In genomic region chr1:176274667-176275610, GRCm38 (mm10) we compare ENCODE assay signal across 8 mouse cellular contexts. TPM values are rescaled to one million over a fixed set of nuclear protein-coding genes. Genes with fewer than 3 reads are reported as not detected.
DNase-seq lines count a peak whose midpoint lies in the region; ATAC-seq and TF ChIP-seq lines count a peak whose summit lies in the region.

Gene Pld5, minus strand, starts transcription at chr1:176275312.

- no peaks in the 10 kb centered on the region for H3K36me3 ChIP-seq in ES-E14 (ENCODE audit: control insufficient read depth, insufficient read depth, low read length, poor library complexity, severe bottlenecking)
- no peaks in the 10 kb centered on the region for H3K36me3 ChIP-seq in heart, embryonic 16.5 days (ENCODE audit: control insufficient read depth, insufficient read depth)
- H3K36me3 ChIP-seq in limb, embryonic 12.5 days, result no peaks in the 10 kb centered on the region

- peak within 1 kb of the TSS; percentile 99 for H3K4me2 ChIP-seq in heart, embryonic 16.5 days (ENCODE audit: low read depth, low read length)
- H3K4me2 ChIP-seq in limb, embryonic 12.5 days, result peak within 1 kb of the TSS; percentile 95

- no peak within 1 kb of the TSS for H3K27ac ChIP-seq in ES-E14 (ENCODE audit: insufficient read depth, low read depth, low read length, poor library complexity, severe bottlenecking)
- no peak within 1 kb of the TSS for H3K27ac ChIP-seq in heart, embryonic 16.5 days (ENCODE audit: low read length)
- no peak within 1 kb of the TSS for H3K27ac ChIP-seq in limb, embryonic 12.5 days

- in situ Hi-C loops in ES-E14 (cut with MboI; ENCODE audit: low sequenced_read_pairs in 2 of 2, unreplicated experiment in 2 of 2), result no loop called here

- no peaks in the 10 kb centered on the region for H3K4me1 ChIP-seq in ES-E14 (ENCODE audit: control insufficient read depth in 2 of 2, insufficient read depth in 2 of 2, low read length in 2 of 2, poor library complexity in 1 of 2)
- peaks cover 2% of the 10 kb centered on the region for H3K4me1 ChIP-seq in heart, embryonic 16.5 days (ENCODE audit: control insufficient read depth, insufficient read depth, low read length)
- peaks cover 5% of the 10 kb centered on the region; the same call in 1 of the 2 replicates for H3K4me1 ChIP-seq in limb, embryonic 12.5 days (replicated peaks)

- H3K4me3 ChIP-seq in ES-E14 (ENCODE audit: insufficient read depth in 1 of 2, low read depth in 1 of 2, low read length in 2 of 2, poor library complexity in 1 of 2, severe bottlenecking in 1 of 2), result peak within 1 kb of the TSS; percentile 55 to 72
- peak within 1 kb of the TSS; percentile 59 for H3K4me3 ChIP-seq in heart, embryonic 16.5 days (ENCODE audit: low read length)
- H3K4me3 ChIP-seq in limb, embryonic 12.5 days (replicated peaks), result peak within 1 kb of the TSS; percentile 60

- under 1% methylated on average over 78 of the region's 86 CpGs for WGBS in heart, embryonic 16.5 days
- WGBS in limb, embryonic 12.5 days, result 1% methylated on average over 83 of the region's 86 CpGs

- no peaks in the 10 kb centered on the region for H3K9me3 ChIP-seq in ES-E14 (ENCODE audit: control insufficient read depth, insufficient read depth, low read depth, low read length)
- no peaks in the 10 kb centered on the region for H3K9me3 ChIP-seq in heart, embryonic 16.5 days (replicated peaks; ENCODE audit: control insufficient read depth, low read length)
- H3K9me3 ChIP-seq in limb, embryonic 12.5 days, result no peaks in the 10 kb centered on the region

- peak; percentile 78 for DNase-seq in heart, adult 11 months
- DNase-seq in heart, adult 18-20 months, result no peak
- peak; percentile 33 for DNase-seq in ES-E14 (ENCODE audit: low read depth, low spot score)
- DNase-seq in embryo, embryonic 9.5 days (ENCODE audit: extremely low spot score), result peak; percentile 73
- DNase-seq in neural tube, embryonic 10.5 days (ENCODE audit: extremely low spot score, low spot score), result peak; percentile 73

- ATAC-seq in heart, embryonic 16.5 days (replicated peaks; ENCODE audit: extremely low read depth, insufficient read depth, low FRiP score), result peak; percentile 67
- peak; percentile 95 for ATAC-seq in limb, embryonic 12.5 days (ENCODE audit: insufficient number of reproducible peaks, insufficient read depth, low FRiP score, low TSS enrichment, low read depth)
- no peak for ATAC-seq in erythroblast, adult 5-6 weeks (replicated peaks; ENCODE audit: low FRiP score, poor library complexity, severe bottlenecking)

- peak within 1 kb of the TSS; percentile 3 for H3K9ac ChIP-seq in ES-E14 (ENCODE audit: insufficient read depth, low read depth, low read length, poor library complexity, severe bottlenecking)
- peak within 1 kb of the TSS; percentile 61 for H3K9ac ChIP-seq in heart, embryonic 16.5 days (ENCODE audit: low read length)
- peak within 1 kb of the TSS; percentile 65 for H3K9ac ChIP-seq in limb, embryonic 12.5 days (replicated peaks)

- peaks cover 27% of the 10 kb centered on the region for H3K27me3 ChIP-seq in heart, embryonic 16.5 days (ENCODE audit: control insufficient read depth, insufficient read depth, low read length)
- H3K27me3 ChIP-seq in limb, embryonic 12.5 days, result peaks cover 42% of the 10 kb centered on the region

TF ChIP-seq in ES-E14, 5 proteins besides CTCF, POLR2A, EP300 and RAD21:
- TF ChIP-seq HCFC1 (IDR thresholded peaks at IDR 0.05; ENCODE audit: borderline replicate concordance, insufficient read depth, low read length) (no peak), CHD2 (IDR thresholded peaks at IDR 0.05; ENCODE audit: low read depth, low read length) (no peak), MAFK (IDR thresholded peaks at IDR 0.05; ENCODE audit: insufficient read depth, low read depth, low read length) (no peak), ZNF384 (IDR thresholded peaks at IDR 0.05; ENCODE audit: low read depth, low read length) (no peak), ZC3H11A (IDR thresholded peaks at IDR 0.05; ENCODE audit: borderline replicate concordance, low read depth, low read length) (no peak)

RNA-seq across cellular contexts. Expression of gene Pld5, which starts in this region (rescaled TPM):
- under 1 TPM; 0.15 to 0.44 TPM for total RNA-seq in heart, adult 18-20 months (2021)
- 0.11 TPM in 1 of 2 replicates, not detected in the other for total RNA-seq in ES-E14 (2012; rRNA removed)
- 0.54 and 0.59 TPM in 2 replicates for polyA plus RNA-seq in heart, embryonic 16.5 days (2015; fragmentation: Nextera tagmentation; extraction: Ambion mirVana)
- polyA plus RNA-seq in limb, embryonic 12.5 days (2016; fragmentation: Nextera tagmentation; extraction: Ambion mirVana), result 0.32 and 0.48 TPM in 2 replicates
- total RNA-seq in erythroblast, adult 5-6 weeks (2015; ENCODE audit: low replicate concordance), result not detected in 2 replicates
- total RNA-seq in erythroblast, adult 5-6 weeks (2017; ENCODE audit: low replicate concordance), result not detected in 2 replicates

Comparison
In these comparisons a context has a peak if more than half of its experiments do, and no peak if none do; other contexts are left out.
1. DNase-seq: peak in heart, adult 11 months (single experiment), embryo, embryonic 9.5 days (single experiment) and neural tube, embryonic 10.5 days (single experiment); none in heart, adult 18-20 months (0 of 2).
2. Peak in DNase-seq, H3K4me3 ChIP-seq and H3K9ac ChIP-seq in ES-E14; RNA of the gene not detected or under 1 TPM.
3. Peak in ATAC-seq, H3K4me3 ChIP-seq, H3K9ac ChIP-seq and H3K4me2 ChIP-seq in heart, embryonic 16.5 days; RNA of the gene not detected or under 1 TPM.
4. Peak in ATAC-seq, H3K4me3 ChIP-seq, H3K9ac ChIP-seq and H3K4me2 ChIP-seq in limb, embryonic 12.5 days; RNA of the gene not detected or under 1 TPM.
5. H3K9ac ChIP-seq: peak in every context shown above with its lines; median percentile 65 in limb, embryonic 12.5 days; 61 in heart, embryonic 16.5 days; 3 in ES-E14.
6. Peak in every context shown above with its lines, with median percentiles within 50 percentile points of each other: H3K4me3 ChIP-seq.